Mouse (Mus musculus) intestine, embryonic 16.5 days (tissue): ENCODE results near the gene Mal. TPM values are rescaled to one million over a fixed set of nuclear protein-coding genes. Genes with fewer than 3 reads are reported as not detected.

Source experiments
- ATAC-seq: fragments of 200-750 bp; cut with Nextera tagmentation; 2 replicates; pipeline ENCODE4 v1.8.0; 2017; ENCODE audit warnings: moderate TSS enrichment, moderate library complexity
- H3K27ac ChIP-seq: fragments of 300-500 bp; sonication (generic); 2 replicates; pipeline ENCODE4 v1.5.1; 2014; ENCODE audit warnings: mild to moderate bottlenecking, low read length
- H3K27me3 ChIP-seq: fragments of 300-500 bp; sonication (generic); replicated peaks from 2 replicates; pipeline ENCODE4 v1.6.1; 2014; ENCODE audit warnings: low read length, control low read depth, mixed read lengths; ENCODE audit not compliant: control insufficient read depth, insufficient read depth
- H3K36me3 ChIP-seq: fragments of 300-500 bp; sonication (generic); 2 replicates; pipeline ENCODE4 v1.6.1; 2014; ENCODE audit warnings: low read length, control low read depth; ENCODE audit not compliant: control insufficient read depth, insufficient read depth
- H3K4me1 ChIP-seq: fragments of 300-500 bp; sonication (generic); 2 replicates; pipeline ENCODE4 v1.6.1; 2014; ENCODE audit warnings: low read length, control low read depth, mixed read lengths; ENCODE audit not compliant: control insufficient read depth, insufficient read depth
- H3K4me2 ChIP-seq: fragments of 300-500 bp; sonication (generic); 2 replicates; pipeline ENCODE4 v1.6.1; 2014; ENCODE audit warnings: low read depth, low read length, control low read depth
- H3K4me3 ChIP-seq: fragments of 300-500 bp; sonication (generic); 2 replicates; pipeline ENCODE4 v1.5.1; 2014; ENCODE audit warnings: mild to moderate bottlenecking, low read length
- H3K9ac ChIP-seq: fragments of 300-500 bp; sonication (generic); 2 replicates; pipeline ENCODE4 v1.6.1; 2014; ENCODE audit warnings: low read depth, low read length
- H3K9me3 ChIP-seq: fragments of 300-500 bp; sonication (generic); 2 replicates; pipeline ENCODE4 v1.6.1; 2016; ENCODE audit warnings: low read length, control low read depth; ENCODE audit not compliant: control insufficient read depth
- WGBS: fragments of 180-500 bp; shearing (Covaris S2); extraction: QIAGEN DNeasy Blood & Tissue Kit; methylation state at CpG from one replicate; pipeline ENCODE4 v1.1.7; 2014; 5-methylcytosine and 5-hydroxymethylcytosine counted together
- polyA plus RNA-seq: library from polyadenylated mRNA; unstranded; fragments of >200 nt; fragmentation: Nextera tagmentation; extraction: Ambion mirVana; gene quantifications from 2 replicates; pipeline ENCODE4 v1.2.1, GENCODE M21; 2015

Mal gene
- polyA plus RNA-seq, result 0.65 and 1.3 TPM in 2 replicates

DNA sequence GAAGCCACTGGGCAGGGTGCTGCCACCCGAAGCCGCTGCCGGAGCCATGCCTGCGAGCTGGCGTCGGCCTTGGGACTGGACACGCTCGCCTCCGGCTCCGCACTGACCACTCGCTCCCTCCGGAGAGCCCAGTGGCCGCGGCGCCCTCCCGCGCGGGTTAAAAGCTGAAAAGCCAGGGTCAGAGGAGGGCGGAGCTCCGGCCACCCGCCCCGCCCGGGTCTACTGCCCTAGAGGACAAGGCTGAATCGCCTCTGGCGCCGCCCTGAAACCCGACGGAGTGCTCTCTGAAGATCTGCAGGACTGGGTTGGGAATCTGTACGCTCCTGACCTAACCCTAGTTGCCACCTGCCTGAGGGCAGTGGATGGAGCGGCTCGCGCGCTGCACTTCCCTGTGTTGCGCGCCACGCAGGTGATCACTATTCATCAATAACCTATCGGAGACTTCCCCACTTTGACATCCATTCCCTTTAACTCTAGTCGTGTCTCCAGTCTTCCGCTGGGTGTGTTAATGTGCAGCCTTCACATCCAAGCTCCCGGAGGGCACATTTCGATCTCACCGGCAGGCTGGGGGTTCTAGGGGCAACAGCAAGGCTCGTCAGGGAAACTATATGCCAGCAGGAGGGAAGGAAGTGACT lies at the start of gene Mal:
TSS of gene Mal (minus strand) at position 610 of the 635 bp plus-strand sequence.
- 1% methylated on average over 41 of the region's 43 CpGs for WGBS
- Histone ChIP-seq H3K4me1 (peaks cover 6% of the 10 kb centered on the region; the same call in 1 of the 2 replicates), H3K27me3 (peaks cover 34% of the 10 kb centered on the region), H3K9me3 (no peaks in the 10 kb centered on the region), H3K9ac (peak within 1 kb of the TSS; percentile 27; the same call in 1 of the 2 replicates), H3K36me3 (no peaks in the 10 kb centered on the region), H3K4me2 (peak within 1 kb of the TSS; percentile 69), H3K4me3 (peak within 1 kb of the TSS; percentile 45), H3K27ac (no peak within 1 kb of the TSS)
- peak; percentile 46; the same call in 1 of the 2 replicates for ATAC-seq

DNA sequence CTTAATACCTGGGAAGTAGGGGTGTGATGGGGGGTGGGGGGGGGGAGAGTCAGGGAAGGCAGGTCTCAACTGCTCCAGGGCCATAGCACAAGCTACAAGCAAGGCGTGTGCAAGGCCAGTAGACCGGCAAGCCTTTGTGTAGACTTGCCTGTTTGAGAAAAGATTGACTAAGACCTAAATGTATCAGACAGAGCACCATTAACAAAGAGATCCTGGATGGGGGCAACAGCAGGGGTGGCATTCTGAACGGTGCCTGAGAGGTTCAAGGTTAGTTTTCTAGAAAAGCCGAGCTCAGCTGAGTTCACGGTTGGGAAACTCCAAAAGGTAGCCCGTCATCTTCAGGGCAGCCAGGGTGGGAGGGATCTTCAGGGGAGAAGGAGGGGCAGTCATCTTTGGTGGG lies 48.8 kb upstream of the Mal start:
- no peaks in the 10 kb centered on the region for H3K27me3 ChIP-seq
- no peak overlapping the region for H3K4me3 ChIP-seq
- H3K27ac ChIP-seq, result no peak overlapping the region
- no peaks in the 10 kb centered on the region for H3K9me3 ChIP-seq
- no peak overlapping the region for H3K4me2 ChIP-seq
- 87% methylated on average over 6 of the region's 6 CpGs for WGBS
- H3K9ac ChIP-seq, result no peak overlapping the region
- H3K4me1 ChIP-seq, result no peaks in the 10 kb centered on the region
- no peaks in the 10 kb centered on the region for H3K36me3 ChIP-seq
- ATAC-seq, result no peak

DNA sequence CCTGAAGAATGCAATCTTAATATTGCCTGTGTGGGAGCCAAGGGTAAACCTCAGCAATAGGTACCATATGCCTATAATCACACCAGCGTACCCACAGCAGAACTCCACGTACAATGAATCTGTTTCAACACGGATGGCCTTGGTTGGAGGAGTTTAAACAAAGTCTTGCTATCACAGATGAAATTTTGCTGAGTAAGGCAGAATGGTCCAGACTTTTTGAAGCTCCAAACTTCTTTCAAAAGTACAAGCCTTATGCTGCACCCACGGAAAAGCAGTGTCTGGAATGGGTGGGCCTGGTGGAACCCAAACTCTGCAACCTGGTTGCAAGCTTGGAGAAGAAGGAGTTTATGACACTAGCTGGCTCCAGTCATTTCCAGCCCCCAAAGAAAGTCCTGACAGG lies 32.7 kb upstream of the Mal start:
- no peak for ATAC-seq
- no peaks in the 10 kb centered on the region for H3K4me1 ChIP-seq
- no peak overlapping the region for H3K27ac ChIP-seq
- WGBS, result 79% methylated on average over 4 of the region's 4 CpGs
- H3K9me3 ChIP-seq, result no peaks in the 10 kb centered on the region
- H3K4me3 ChIP-seq, result no peak overlapping the region
- no peaks in the 10 kb centered on the region for H3K27me3 ChIP-seq
- no peaks in the 10 kb centered on the region for H3K36me3 ChIP-seq
- no peak overlapping the region for H3K9ac ChIP-seq
- no peak overlapping the region for H3K4me2 ChIP-seq

DNA sequence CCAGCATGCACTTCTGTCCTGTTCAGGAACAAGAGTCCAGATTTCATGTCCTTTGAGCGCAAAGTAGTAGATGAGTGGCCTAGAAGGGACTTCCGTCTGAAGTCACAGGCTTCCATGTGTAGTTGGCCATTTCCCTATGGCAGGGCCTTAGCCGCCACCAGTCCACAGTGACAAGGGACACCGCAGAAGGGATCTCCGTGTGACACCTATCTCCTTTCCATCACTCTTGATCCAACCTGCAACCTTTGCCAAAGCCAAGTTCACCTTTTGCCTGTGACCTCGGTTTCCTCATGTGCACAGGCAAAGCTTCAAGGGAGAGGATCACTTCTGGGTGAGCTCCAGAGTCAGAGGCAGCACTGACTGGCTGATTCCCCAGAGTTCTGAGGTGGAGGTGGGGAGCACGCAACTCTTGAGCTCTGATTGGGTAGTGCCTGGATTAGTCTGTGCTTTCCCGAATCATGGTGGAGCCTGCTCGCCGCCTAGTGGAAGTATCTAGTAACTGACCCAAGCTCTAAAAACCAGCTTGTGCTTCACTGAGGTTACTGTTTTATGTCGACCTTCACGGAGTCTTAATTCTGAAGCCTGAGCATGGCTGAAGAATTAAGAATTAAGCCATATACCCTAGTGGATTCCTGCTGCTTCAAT lies 27.3 kb upstream of the Mal start:
- H3K4me2 ChIP-seq, result no peak overlapping the region
- no peaks in the 10 kb centered on the region for H3K9me3 ChIP-seq
- no peaks in the 10 kb centered on the region for H3K4me1 ChIP-seq
- ATAC-seq, result peak; percentile 81
- no peaks in the 10 kb centered on the region for H3K27me3 ChIP-seq
- no peak overlapping the region for H3K4me3 ChIP-seq
- 39% methylated on average over 12 of the region's 12 CpGs for WGBS
- H3K27ac ChIP-seq, result no peak overlapping the region
- no peaks in the 10 kb centered on the region for H3K36me3 ChIP-seq
- H3K9ac ChIP-seq, result no peak overlapping the region

DNA sequence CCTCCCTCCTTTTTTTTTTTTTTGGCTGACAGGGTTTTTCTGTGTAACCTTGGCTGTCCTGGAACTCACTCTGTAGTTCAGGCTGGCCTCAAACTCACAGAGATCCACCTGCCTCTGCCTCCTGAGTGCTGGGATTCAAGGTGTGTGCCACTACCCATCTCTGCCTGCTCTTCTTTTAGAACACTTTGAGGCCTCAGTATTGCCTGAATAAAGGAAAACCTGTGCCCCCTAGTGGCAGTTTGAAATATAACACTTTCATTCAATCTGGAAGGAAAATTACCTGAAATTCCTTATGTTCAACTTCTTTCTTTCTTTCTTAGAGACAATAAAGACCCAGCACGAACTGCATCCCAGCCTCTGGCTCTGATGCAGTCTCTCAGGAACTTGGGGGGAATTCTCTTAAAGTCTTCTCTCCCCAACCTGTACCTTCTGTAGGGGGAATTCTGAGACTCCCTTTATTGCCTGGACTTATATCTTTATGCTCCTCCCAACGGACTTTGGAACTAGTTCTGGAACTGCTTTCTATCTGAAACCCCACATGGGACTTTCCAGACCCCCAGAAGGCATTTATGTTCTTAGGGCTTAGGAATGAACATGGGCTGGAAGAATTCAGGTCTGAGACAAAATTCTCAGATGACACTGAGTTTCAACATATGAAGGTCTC lies 11.5 kb upstream of the Mal start:
- Histone ChIP-seq H3K27ac (no peak overlapping the region), H3K4me1 (no peaks in the 10 kb centered on the region), H3K9ac (no peak overlapping the region), H3K9me3 (no peaks in the 10 kb centered on the region), H3K4me2 (no peak overlapping the region), H3K27me3 (no peaks in the 10 kb centered on the region), H3K36me3 (no peaks in the 10 kb centered on the region), H3K4me3 (no peak overlapping the region)
- ATAC-seq, result peak; percentile 54; the same call in 1 of the 2 replicates
- WGBS, result 14% methylated on average over 2 of the region's 2 CpGs

DNA sequence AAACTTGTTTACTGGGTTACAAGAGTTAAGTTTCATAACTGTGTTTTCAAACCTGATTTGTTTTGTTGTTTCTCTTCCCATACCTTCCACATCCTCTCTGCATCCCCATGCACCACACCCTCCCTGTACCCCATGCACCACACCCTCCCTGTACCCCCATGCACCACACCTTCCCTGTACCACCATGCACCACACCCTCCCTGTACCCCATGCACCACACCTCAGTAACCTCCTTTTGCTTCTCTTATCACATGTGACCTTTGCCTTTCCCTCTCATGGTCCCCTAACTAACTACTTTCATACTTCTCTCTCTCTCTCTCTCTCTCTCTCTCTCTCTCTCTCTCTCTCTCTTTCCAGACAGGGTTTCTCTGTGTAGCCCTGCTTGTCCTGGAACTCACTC lies 10.5 kb upstream of the Mal start:
- no peaks in the 10 kb centered on the region for H3K36me3 ChIP-seq
- no peak overlapping the region for H3K27ac ChIP-seq
- H3K4me3 ChIP-seq, result no peak overlapping the region
- no peaks in the 10 kb centered on the region for H3K4me1 ChIP-seq
- H3K9me3 ChIP-seq, result no peaks in the 10 kb centered on the region
- H3K9ac ChIP-seq, result no peak overlapping the region
- H3K27me3 ChIP-seq, result no peaks in the 10 kb centered on the region
- peak; percentile 97 for ATAC-seq
- no peak overlapping the region for H3K4me2 ChIP-seq

DNA sequence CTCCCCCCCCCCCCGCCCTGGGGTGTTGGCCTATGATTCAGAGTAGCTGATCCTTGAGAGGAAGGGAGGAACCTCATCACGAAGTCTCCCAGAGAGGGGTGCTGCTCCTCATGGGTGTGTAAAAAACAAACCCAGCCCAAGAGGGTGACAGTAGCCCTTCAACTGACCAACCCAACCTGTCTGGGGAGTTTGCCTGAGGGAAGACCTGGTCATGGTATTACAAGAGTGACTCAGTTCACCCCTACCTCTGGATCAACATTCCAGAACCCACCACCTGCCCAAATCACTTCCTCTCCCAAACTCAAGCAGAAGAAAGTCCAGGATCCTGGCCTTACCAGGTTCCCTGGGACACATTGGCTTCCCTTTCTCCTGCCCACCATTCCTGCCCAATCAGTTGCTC lies 6.2 kb upstream of the Mal start:
- WGBS, result 37% methylated on average over 2 of the region's 2 CpGs
- no peak overlapping the region for H3K9ac ChIP-seq
- no peak overlapping the region for H3K27ac ChIP-seq
- H3K27me3 ChIP-seq, result 0 out of 2 replicates have a peak, but pooled peaks cover 2% of the 10 kb centered on the region
- no peak overlapping the region for H3K4me3 ChIP-seq
- H3K36me3 ChIP-seq, result no peaks in the 10 kb centered on the region
- no peaks in the 10 kb centered on the region for H3K9me3 ChIP-seq
- ATAC-seq, result no peak
- H3K4me1 ChIP-seq, result no peaks in the 10 kb centered on the region
- no peak overlapping the region for H3K4me2 ChIP-seq

DNA sequence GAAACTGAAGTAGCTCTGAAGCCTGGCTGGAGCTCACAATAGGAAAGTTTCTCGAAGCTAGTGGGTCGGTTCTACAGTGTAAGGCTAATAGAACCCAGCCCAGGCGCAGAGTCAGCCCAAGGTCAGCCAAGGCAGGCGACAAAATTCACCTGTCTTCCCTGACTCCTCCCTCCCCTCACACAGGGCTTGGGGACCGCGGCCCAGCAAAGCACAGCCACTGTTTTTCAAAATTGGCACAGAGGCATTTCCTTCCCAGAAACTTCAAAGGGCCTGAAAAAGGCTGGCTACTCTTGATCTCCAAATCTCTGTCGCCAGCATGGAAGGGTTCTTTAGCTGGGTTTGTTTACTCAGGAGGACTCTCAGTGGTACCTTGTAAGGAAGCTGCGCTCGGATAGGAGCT lies 1.1 kb downstream of the Mal start:
- H3K9me3 ChIP-seq, result no peaks in the 10 kb centered on the region
- peaks cover 6% of the 10 kb centered on the region; the same call in 1 of the 2 replicates for H3K4me1 ChIP-seq
- no peak for ATAC-seq
- 5% methylated on average over 9 of the region's 9 CpGs for WGBS
- H3K9ac ChIP-seq, result no peak overlapping the region
- no peak overlapping the region; the same call in 1 of the 2 replicates for H3K4me3 ChIP-seq
- no peaks in the 10 kb centered on the region for H3K36me3 ChIP-seq
- H3K4me2 ChIP-seq, result peak overlapping the region; percentile 69; the same call in 1 of the 2 replicates
- peaks cover 34% of the 10 kb centered on the region for H3K27me3 ChIP-seq
- H3K27ac ChIP-seq, result no peak overlapping the region

DNA sequence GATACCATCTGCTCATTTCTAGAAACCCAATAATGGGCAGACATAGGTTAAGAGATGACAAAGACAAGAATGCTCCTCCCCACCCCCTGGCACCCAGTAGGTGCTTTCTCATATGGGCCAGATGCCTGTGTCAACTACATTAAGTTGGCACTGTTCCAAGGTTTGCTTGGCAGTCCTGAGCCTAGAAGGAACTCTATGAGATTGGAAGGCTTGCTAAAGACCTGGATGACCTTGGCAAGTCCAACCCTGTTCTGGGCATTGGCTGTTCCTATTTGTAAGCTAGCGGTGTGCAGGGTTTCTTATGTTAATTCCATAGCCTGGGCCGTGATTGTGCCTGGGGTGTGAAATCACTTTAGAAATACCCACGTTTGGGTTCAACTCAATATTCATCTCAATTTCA lies 1.7 kb downstream of the Mal start:
- Histone ChIP-seq H3K9me3 (no peaks in the 10 kb centered on the region), H3K27me3 (peaks cover 34% of the 10 kb centered on the region), H3K4me1 (peaks cover 6% of the 10 kb centered on the region; the same call in 1 of the 2 replicates), H3K36me3 (no peaks in the 10 kb centered on the region), H3K4me2 (no peak overlapping the region), H3K4me3 (no peak overlapping the region), H3K27ac (no peak overlapping the region), H3K9ac (no peak overlapping the region)
- 59% methylated on average over 3 of the region's 3 CpGs for WGBS
- no peak for ATAC-seq
